Mouse (Mus musculus) yolk sac, embryonic 10.5 days (tissue): ENCODE results near the gene Glis3.
A peak's percentile ranks its signal among the peaks of the same experiment; 100 is the strongest.

Experiments
- DNase-seq: peaks from one replicate; pipeline ENCODE4 v3.0.0-alpha.2; 2017; ENCODE audit warnings: low spot score

Gene Glis3

DNA sequence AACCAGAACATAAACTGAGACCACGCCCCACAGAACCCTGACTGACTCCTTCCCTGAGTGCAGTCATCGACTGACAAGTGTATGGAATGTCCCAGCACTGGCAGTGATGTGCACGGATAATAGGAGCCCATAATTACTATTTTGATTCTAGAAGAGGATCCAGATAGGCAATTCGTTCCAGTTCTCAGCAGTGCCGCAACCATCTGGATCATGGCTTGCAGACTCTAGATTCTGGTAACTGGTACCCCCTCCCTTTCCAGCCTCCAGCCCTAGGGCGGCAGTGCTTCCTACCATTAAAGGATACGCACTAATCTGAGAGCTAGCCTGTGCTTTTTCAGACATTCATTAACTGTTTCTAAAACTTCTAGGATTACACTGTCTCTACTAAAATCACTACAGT lies 24.7 kb downstream of the Glis3 start:
- DNase-seq = no peak

GRCm38 (mm10) chr19:28650836-28651235 lies 29.0 kb downstream of the Glis3 start:
- no peak for DNase-seq

GRCm38 (mm10) chr19:28649489-28649888 lies 30.4 kb downstream of the Glis3 start:
- no peak for DNase-seq

- no peak for DNase-seq
These were observed 31.0 kb downstream of the Glis3 start for GRCm38 (mm10) chr19:28648881-28649280.

- no peak for DNase-seq
These were observed 32.5 kb downstream of the Glis3 start for GRCm38 (mm10) chr19:28647424-28647823.

- DNase-seq = peak; percentile 39
These were observed 33.6 kb downstream of the Glis3 start for GRCm38 (mm10) chr19:28646286-28646685.

GRCm38 (mm10) chr19:28640861-28641381 lies 39.0 kb downstream of the Glis3 start:
- no peak for DNase-seq

DNA sequence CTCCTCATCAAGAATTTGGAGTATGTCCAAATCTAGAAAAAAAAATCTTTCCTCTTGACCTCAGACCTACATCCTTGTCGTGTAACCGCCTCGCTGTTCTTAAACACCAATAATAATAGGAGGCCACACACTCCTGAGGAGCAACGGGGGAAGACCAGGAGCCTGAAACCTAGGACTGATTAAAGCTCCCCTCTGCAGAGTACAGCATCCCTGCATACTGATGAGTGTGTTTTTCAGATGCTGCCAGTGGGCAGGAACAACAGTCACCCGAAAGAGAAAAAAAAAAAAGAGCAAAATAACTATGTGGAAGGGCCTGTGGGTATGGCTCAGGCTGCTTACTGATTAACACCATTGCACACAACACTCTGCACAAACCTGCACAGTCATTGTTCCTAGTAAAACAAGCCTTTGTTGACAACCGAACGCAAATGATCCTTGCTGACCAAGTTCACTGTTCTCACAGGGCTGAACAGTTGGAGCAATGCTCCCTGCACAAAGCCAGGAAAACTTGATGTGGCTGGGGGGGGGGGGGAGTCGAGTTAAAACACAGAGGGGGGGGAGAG lies 43.8 kb downstream of the Glis3 start:
- DNase-seq = peak; percentile 64

- no peak for DNase-seq
These were observed 44.9 kb downstream of the Glis3 start for GRCm38 (mm10) chr19:28634986-28635385.

GRCm38 (mm10) chr19:28628416-28628815 lies 51.5 kb downstream of the Glis3 start:
- DNase-seq = no peak

DNA sequence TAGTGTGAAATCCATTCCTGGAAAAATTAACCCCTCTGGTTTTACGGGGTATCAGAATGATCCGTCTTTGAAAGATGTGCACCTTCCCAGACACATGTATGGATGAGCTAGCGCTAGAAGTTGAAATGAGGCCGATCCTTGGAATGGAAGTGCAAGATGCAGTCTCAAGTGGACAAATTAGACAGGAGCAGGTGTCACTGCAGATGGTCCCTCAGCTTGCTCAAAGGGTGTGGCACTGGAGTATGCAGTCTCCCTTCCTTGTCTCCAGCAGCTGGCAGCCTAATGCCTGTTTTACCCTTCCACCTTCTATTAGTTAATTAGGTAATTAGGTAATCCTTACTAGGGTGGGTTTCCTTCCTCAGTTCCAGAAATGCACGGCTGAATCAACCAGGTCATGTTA lies 53.7 kb downstream of the Glis3 start:
- DNase-seq = no peak

GRCm38 (mm10) chr19:28624571-28624970 lies 55.3 kb downstream of the Glis3 start:
- no peak for DNase-seq

GRCm38 (mm10) chr19:28623726-28624125 lies 56.2 kb downstream of the Glis3 start:
- no peak for DNase-seq

- DNase-seq = no peak
These were observed 58.0 kb downstream of the Glis3 start for GRCm38 (mm10) chr19:28621608-28622505.

GRCm38 (mm10) chr19:28617736-28618135 lies 62.1 kb downstream of the Glis3 start:
- no peak for DNase-seq

DNA sequence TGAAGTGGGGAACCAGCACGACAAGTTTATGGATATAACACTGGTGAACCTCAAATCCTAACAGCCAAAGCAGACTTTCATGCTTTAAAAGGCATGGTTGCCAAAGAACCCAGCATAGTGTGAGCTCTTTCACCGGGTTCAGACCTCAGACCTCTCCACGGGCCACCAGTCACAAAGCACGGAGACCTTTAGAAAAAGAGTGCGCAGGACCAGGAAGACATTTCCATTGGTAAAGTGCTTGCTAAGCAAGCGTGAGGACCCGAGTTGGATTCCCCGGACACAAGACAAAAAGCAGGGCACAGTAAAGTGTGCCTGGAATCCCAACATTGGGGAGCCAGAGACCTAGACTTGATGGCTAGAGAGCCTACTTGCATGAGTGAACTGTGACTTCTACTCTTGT lies 62.7 kb downstream of the Glis3 start:
- DNase-seq = no peak

DNA sequence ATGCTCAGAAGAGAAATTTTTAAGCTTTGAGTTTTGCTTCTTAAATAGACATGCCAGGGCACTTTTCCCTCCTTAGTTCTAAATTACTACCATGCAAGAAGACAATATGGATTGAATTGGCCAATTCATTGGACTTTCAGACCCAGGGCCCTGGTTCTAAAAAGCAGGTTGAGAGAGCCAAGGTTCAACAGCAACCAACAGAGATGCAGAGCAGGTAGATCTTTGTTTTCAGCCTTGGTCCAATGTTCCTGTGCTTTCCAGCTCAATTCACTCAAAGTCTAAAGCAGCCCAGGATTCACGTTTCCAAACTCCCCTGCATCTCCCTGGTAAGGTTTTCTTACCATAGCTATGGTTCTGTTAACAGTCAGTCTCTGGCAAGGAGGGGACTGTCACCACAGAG lies 63.4 kb downstream of the Glis3 start:
- no peak for DNase-seq

GRCm38 (mm10) chr19:28612249-28612648 lies 67.6 kb downstream of the Glis3 start:
- DNase-seq = no peak

GRCm38 (mm10) chr19:28608747-28609146 lies 71.1 kb downstream of the Glis3 start:
- DNase-seq = no peak

DNA sequence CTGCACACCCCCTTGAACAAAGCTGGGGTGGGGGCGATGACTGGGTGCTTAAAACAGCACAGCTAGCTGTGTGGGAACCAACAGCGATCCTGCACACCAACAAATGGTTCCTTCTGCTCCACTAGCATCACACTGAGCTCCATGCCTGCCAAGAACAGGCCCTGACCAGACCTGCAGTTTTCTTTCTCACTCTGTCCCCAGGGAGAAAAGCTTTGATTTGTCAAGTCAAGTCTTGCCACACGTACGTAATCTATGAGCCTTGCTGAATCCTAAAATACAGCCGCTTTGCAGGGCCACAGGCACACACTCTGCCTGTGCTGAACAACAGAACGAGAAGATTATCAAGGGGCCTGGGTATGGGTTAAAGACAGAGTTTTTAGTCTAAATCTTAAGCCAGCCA lies 71.6 kb downstream of the Glis3 start:
- no peak for DNase-seq

GRCm38 (mm10) chr19:28600866-28601265 lies 79.0 kb downstream of the Glis3 start:
- DNase-seq = no peak

GRCm38 (mm10) chr19:28594215-28594614 lies 85.7 kb downstream of the Glis3 start:
- no peak for DNase-seq

GRCm38 (mm10) chr19:28592981-28593380 lies 86.9 kb downstream of the Glis3 start:
- no peak for DNase-seq
